Mouse (Mus musculus): ENCODE results near the gene Apln. TPM values are rescaled to one million over a fixed set of nuclear protein-coding genes. Genes with fewer than 3 reads are reported as not detected.
A peak's percentile ranks its signal among the peaks of the same experiment; 100 is the strongest.

Apln gene
- polyA plus RNA-seq (2012; rRNA removed) = 2.3 and 2.5 TPM in 2 replicates

- DNase-seq (ENCODE audit: low spot score) = no peak
Measured at GRCm38 (mm10) chrX:48034144-48035113, at the start of gene Apln. Gene Apln, minus strand, starts transcription at chrX:48034853.

GRCm38 (mm10) chrX:48082364-48082763 lies 47.7 kb upstream of the Apln start:
- no peak for DNase-seq (ENCODE audit: low spot score)

- DNase-seq (ENCODE audit: low spot score) = no peak
Measured at GRCm38 (mm10) chrX:48076806-48077425, 42.3 kb upstream of the Apln start.

GRCm38 (mm10) chrX:48074691-48075090 lies 40.0 kb upstream of the Apln start:
- no peak for DNase-seq (ENCODE audit: low spot score)

- no peak for DNase-seq (ENCODE audit: low spot score)
Measured at GRCm38 (mm10) chrX:48072401-48072800, 37.7 kb upstream of the Apln start.

GRCm38 (mm10) chrX:48071961-48072360 lies 37.3 kb upstream of the Apln start:
- DNase-seq (ENCODE audit: low spot score) = no peak

- no peak for DNase-seq (ENCODE audit: low spot score)
Measured at GRCm38 (mm10) chrX:48066891-48067290, 32.2 kb upstream of the Apln start.

GRCm38 (mm10) chrX:48064166-48064853 lies 29.7 kb upstream of the Apln start:
- no peak for DNase-seq (ENCODE audit: low spot score)

GRCm38 (mm10) chrX:48062481-48062880 lies 27.8 kb upstream of the Apln start:
- no peak for DNase-seq (ENCODE audit: low spot score)

GRCm38 (mm10) chrX:48054186-48055015 lies 19.7 kb upstream of the Apln start:
- peak; percentile 31 for DNase-seq (ENCODE audit: low spot score)

GRCm38 (mm10) chrX:48053743-48054142 lies 19.1 kb upstream of the Apln start:
- DNase-seq (ENCODE audit: low spot score) = no peak

GRCm38 (mm10) chrX:48046315-48046714 lies 11.7 kb upstream of the Apln start:
- no peak for DNase-seq (ENCODE audit: low spot score)

GRCm38 (mm10) chrX:48044261-48044660 lies 9.6 kb upstream of the Apln start:
- DNase-seq (ENCODE audit: low spot score) = no peak

- DNase-seq (ENCODE audit: low spot score) = no peak
Measured at GRCm38 (mm10) chrX:48042748-48043147, 8.1 kb upstream of the Apln start.

GRCm38 (mm10) chrX:48040379-48040778 lies 5.7 kb upstream of the Apln start:
- no peak for DNase-seq (ENCODE audit: low spot score)

GRCm38 (mm10) chrX:48033766-48034143 lies 898 bp downstream of the Apln start:
- DNase-seq (ENCODE audit: low spot score) = no peak

- no peak for DNase-seq (ENCODE audit: low spot score)
Measured at GRCm38 (mm10) chrX:48033024-48033423, 1.6 kb downstream of the Apln start.

- no peak for DNase-seq (ENCODE audit: low spot score)
Measured at GRCm38 (mm10) chrX:48031866-48032265, 2.8 kb downstream of the Apln start.

GRCm38 (mm10) chrX:48030593-48030992 lies 4.1 kb downstream of the Apln start:
- no peak for DNase-seq (ENCODE audit: low spot score)

GRCm38 (mm10) chrX:48022811-48023210 lies 11.8 kb downstream of the Apln start:
- no peak for DNase-seq (ENCODE audit: low spot score)

GRCm38 (mm10) chrX:48019940-48020339 lies 14.7 kb downstream of the Apln start:
- DNase-seq (ENCODE audit: low spot score) = peak; percentile 40

All from urinary bladder, adult 2 months (tissue).